Mouse (Mus musculus): ENCODE results near the gene Gm11032.

Gene Gm11032

DNA sequence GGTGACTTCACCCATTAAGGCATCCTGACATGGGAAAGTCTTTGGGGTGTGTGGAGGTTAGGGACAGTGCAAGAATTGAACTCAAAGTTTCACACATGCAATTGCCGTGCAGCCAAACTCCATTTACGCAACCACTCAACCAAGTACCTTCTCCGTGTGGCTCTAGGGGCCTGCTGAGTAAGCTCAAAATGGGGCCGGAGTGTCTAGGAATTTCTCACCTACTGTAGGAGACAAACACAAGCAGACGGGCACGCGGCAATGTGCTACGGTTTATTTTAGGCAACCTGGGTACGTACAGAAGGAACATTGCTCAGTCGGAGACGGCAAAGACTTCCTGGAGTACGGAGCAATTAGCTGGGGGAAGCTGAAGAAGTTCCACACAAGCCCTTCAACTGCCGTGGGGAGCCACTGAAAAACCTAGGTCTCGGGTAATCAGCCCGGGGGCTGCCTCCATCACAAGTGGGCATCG is at the start of gene Gm11032:
Gene Gm11032, plus strand, starts transcription at position 51 of the 469 bp plus-strand sequence.
- no peak for TF ChIP-seq GATA4 (IDR thresholded peaks at IDR 0.05; ENCODE audit: insufficient replicate concordance, low read length)

DNA sequence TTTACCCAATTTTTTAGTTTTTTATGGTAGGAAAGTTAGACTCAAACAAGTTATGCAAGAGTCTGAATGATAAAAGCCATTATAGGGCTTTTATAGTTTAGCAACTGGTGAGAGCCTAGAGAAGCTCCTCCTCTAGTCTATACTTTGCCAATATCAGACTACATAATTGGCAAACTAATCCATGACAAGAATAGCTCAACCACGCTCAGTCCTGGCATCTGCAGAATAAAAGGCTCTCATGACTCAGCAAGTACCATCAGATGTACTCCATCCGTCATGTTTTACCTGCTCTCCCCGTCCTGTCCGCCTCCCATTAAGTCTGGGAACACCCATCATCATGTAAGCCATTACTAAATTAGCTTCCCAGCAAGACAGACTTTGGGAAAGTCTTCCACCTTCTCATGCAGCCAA is 48.4 kb upstream of the Gm11032 start:
- no peak for TF ChIP-seq GATA4 (IDR thresholded peaks at IDR 0.05; ENCODE audit: insufficient replicate concordance, low read length)

DNA sequence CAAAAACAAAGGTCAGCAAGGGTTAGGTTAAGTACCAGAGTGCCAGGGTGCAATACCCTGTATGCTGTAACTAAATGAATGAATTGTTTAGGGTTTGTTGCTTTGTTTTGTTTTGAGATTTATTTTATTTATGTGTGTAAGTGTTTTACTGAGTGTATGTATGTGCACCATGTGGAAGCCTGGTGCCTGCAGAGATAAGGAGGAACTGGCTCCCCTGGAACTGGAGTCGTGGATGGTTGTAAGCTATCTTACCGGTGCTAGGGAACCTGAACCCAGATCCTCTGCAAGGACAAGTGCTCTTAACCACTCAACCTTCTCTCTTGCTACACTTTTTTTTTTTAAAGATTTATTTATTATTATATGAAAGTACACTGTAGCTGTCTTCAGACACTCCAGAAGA is 42.8 kb upstream of the Gm11032 start:
- no peak for TF ChIP-seq GATA4 (IDR thresholded peaks at IDR 0.05; ENCODE audit: insufficient replicate concordance, low read length)

DNA sequence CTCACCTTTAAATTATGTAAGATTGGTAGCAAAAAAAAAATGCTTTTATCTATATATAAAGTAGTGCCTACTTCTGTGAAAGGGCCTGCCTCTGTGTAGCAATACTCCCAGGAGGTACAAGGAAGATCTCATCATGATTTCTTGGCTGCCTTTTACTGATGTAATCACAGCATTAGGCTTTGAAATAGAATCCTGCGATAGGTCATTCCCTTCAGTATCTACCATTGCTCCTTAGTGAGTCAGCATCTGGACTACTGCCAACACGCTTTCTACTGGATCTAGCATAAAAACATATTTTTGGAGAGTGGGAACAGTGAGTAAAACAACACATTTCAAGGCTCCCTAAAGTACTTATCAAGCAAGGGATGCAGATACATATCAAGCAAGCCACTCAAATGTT is 41.2 kb upstream of the Gm11032 start:
- TF ChIP-seq GATA4 (IDR thresholded peaks at IDR 0.05; ENCODE audit: insufficient replicate concordance, low read length) = no peak

DNA sequence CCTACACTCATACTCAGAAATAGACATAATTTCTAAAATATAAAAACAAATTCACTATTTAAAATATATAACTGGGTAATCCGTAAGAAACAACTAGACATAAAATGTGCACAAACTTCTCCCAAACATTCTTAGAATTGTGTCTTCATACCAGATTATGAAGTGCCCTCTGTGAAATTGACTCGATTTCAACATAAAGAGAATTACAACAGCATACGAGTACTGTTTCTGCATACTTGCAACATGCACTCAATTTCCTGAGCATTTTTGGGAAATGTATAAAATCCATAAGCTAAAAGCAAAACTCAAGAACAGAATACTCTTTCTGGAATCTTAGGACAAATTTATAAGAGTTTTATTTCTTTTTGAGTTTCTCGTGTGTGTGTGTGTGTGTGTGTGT is 28.1 kb upstream of the Gm11032 start:
- TF ChIP-seq GATA4 (IDR thresholded peaks at IDR 0.05; ENCODE audit: insufficient replicate concordance, low read length) = no peak

DNA sequence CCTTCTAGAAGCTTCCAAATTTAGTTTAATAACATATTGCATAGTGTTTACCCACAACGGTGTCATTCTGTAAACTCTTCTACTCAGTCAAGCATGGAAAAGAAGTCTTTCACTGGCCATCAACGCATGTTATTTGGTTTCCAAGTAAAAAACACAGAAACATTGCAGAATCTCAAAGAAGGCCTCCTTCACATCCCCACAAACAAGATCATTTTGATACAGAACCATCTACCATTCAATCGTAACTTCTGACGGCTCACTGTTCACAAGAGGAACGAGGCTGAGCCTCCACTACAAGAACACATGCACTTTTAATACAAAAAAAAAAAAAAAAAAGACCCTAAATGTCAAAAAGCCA is 26.4 kb upstream of the Gm11032 start:
- no peak for TF ChIP-seq GATA4 (IDR thresholded peaks at IDR 0.05; ENCODE audit: insufficient replicate concordance, low read length)

DNA sequence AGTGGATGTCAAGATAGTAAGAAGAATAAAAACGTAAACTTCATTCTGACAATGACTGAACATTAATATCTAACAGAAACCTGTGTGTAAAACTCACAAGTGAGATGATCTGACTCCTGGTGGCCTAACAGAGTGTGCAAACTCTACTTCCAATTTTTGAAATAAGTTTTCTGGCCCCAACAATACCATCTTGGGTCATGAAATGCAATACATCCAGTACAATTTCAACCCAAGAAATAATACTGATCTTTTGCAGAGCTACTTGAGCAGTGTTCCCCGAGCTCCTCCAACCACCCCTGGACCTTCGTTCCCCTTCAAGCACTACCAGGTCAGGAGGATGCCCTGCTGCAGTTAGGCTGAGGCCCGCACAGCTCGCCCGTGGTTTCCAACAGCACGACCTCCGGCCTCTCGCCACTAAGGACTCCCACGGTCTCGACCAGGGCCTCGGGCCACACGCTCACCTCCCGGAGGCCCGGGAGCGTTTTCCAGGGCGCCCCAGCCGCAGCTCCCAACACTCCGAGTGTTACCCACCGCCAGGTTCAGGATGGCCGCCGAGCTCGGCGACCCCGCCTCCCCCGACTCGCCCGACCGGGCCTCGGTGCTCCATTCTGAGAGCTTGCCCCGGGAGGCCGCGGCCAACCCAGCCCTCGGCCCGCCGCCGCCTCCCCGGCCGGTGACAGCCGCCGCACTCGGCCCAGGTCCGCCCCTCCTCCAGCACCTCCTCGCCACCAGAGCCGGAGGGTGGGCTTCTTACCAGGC is 25.8 kb upstream of the Gm11032 start:
- no peak for TF ChIP-seq GATA4 (IDR thresholded peaks at IDR 0.05; ENCODE audit: insufficient replicate concordance, low read length)

DNA sequence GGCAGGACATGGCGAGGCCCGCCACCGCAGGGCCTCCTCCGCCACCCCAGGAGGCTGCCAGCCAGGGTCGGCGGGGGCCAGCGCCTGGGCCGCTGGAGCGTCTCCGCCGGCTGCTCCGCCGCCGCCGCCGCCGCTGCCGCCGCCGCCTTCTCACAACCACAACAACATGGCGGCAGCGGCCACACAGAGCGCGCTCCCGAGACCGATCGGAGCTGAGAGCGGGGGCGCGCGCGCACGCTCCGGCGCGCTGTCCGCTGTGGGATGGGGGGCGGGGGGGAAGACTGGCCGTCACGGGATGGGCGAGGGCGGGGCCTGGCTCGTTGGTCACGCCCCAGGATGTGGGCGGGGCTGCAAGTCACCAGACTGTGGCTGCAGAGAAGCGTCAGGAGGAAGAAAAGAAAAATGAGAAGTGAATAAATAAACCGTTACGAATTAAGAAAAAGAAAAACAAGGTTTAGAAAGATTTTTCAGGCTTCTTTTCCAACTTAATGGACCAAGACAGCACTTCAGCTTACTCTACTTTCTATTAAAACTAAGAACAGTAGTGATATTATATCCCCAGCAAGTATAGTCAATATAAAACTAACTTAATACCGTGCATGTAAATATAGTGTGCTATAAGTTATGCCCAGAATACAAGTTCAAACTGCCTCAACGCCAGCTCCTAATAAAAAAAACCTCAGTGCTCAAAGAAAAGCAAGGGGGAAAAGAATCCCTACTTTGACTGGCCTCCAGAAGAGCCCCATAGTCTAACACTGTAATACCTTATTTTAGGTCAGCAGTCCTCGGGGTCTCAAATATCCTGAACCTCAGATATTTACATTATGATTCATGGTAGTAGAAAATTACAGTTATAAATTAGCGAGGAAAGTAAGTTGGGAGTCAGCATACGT is 25.0 kb upstream of the Gm11032 start, which contains the start of gene Mtmr3:
Gene Mtmr3, minus strand, starts transcription at position 256 of the 893 bp plus-strand sequence.
- no peak for TF ChIP-seq GATA4 (IDR thresholded peaks at IDR 0.05; ENCODE audit: insufficient replicate concordance, low read length)

DNA sequence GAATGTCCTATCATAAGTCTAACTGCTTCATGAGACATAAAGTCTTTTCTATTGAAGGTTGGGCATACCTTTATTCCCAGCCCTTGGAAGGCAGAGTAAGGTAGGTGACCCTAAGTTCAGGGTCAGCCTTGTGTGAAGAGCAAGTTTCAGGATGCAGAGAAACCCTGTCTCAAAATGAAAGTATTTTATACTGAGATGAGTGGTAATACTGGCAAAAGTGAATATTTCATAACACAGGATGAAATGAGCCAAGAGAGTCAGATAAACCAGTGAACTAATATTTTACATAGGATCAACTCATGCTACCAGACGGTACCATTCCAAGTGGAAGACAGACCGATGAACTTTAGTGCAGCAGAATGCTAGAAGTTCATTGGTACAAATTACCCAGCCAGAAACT is 21.5 kb upstream of the Gm11032 start:
- TF ChIP-seq GATA4 (IDR thresholded peaks at IDR 0.05; ENCODE audit: insufficient replicate concordance, low read length) = no peak

DNA sequence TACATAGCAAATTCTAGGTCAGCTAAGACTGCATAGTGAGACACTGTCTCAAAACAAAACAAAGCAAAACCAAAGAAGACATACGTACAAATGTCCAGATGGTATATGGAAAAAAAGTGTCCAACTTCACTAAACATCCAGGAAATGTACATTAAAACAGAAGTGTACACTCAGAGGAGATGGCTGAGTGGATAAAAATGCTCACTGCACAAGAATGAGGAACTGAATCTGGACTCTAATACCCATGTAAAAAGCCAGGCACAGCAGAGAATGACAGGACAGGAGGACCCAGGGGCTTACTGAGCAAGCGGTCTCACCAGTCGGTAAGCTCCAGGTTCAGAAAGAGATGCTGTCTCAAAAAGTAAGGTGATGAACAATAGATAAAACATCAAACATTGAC is 20.0 kb upstream of the Gm11032 start:
- TF ChIP-seq GATA4 (IDR thresholded peaks at IDR 0.05; ENCODE audit: insufficient replicate concordance, low read length) = no peak

DNA sequence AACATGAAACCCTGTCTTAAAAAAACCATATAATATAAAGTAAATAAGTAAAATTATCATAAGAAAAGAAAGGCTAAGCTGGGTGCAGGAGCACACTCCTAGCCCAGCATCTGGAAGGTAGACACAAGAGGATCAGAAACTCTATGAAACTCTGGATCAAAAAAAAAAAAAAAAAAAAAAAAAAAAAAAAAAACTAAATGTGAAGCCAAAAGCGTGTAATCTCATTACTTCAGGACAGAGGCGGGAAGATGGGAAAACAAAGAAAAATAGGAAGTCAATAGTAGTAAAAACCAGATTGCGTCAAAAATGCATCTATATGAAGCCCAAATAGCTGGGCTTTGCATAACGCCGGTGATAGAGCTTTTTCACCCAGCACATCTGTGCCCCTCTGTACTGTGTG is 18.0 kb upstream of the Gm11032 start:
- TF ChIP-seq GATA4 (IDR thresholded peaks at IDR 0.05; ENCODE audit: insufficient replicate concordance, low read length) = no peak

DNA sequence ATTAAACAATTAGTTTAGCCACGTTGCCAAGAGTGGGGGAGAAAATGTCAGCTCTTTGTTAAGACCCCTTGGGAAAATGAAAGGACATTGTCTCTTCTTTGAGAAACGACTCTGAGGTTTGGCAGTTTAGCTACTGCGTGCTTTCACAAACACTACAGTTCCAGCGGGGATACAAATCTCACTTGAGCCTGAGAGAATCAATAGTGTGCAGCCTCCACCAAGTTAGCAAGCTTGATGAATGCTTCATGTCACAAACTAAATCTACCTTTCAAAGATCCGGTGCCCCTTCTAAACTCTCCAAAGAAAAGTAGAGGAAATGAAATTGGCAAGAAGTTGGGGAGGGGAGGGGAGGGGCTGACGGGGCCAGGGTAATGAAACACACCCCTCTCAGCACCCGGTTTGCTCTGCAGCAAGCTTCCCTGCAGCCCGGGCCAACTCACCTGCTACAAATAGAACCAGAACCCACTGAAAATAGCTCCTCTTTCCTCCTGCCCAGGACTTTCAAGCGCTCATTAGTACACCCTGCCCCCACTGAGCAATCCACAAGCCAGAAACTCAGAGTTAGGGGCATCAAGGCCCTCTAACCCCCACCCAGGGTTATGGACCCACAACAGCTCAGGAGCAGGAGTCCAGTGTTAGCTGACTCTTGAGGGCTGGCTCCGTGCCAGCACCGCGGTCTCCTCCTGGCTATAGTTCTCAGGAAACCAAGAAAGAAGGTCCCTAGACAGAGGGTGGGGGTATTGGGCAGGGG is 17.0 kb upstream of the Gm11032 start:
- TF ChIP-seq GATA4 (IDR thresholded peaks at IDR 0.05; ENCODE audit: insufficient replicate concordance, low read length) = no peak

DNA sequence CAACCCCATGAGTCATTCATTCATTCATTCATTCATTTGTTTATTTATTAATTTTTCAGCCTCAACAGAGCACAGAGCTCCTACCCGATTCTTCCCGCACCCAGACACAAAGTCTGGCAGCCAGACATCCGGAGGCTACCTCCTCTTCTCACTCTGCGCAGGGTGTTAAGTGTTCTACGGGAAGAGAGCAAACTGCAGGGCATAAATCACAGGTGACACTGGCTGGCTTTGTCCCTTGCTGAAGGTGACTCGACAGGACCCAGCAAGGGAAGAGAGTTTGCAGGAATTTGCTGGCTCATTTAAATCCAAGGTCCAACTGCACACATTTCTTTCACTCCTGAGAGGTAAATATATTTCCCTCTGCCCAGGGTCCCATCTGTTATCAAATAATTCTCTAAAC is 15.4 kb upstream of the Gm11032 start:
- no peak for TF ChIP-seq GATA4 (IDR thresholded peaks at IDR 0.05; ENCODE audit: insufficient replicate concordance, low read length)

DNA sequence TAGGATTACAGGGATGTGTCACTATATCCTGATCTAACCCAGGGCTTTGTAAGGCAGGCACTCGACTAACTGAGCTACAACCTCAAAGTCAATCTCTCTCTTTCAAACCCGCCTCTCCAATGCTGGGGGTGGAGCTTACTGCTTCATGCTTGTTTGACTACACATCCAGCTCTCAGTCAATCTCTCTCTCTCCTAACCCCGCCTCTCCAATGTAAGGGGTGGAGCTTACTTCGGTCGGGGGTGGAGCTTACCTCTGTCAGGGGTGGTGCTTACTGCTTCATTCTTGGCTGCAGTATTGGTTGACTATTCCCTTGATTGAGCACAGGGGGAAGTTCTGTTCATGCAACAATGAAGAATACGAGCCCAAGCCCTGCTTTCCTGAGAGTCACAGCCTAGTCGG is 14.5 kb upstream of the Gm11032 start:
- no peak for TF ChIP-seq GATA4 (IDR thresholded peaks at IDR 0.05; ENCODE audit: insufficient replicate concordance, low read length)

DNA sequence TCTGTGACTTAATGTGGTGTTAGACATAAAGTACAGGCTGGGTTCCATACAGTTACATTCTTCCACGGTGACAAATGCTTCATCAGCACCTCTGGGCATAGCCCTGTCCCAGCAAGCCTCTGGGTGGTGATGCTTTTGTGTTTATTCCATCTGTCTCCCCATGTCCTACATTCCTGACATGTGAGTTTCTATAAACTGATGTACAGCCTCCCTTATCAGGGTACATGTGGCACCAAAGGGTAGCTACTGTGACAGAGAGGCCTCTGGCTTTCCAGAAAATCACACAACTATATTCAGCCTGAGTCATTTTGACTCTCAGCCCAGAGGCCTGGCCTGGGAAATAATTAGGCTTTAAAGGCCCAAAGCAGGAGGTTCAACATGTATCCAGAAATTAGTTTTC is 13.3 kb upstream of the Gm11032 start:
- no peak for TF ChIP-seq GATA4 (IDR thresholded peaks at IDR 0.05; ENCODE audit: insufficient replicate concordance, low read length)
